Mouse (Mus musculus) 3T3-L1 (cell line): Measurements from ENCODE around the gene Klk1b27.
"Not testable (repeated sequence)": the region's sequence is repeated elsewhere in the genome, so short reads cannot be mapped to it uniquely, and the experiment has no call there.

Source experiments
- DNase-seq: peaks from one replicate; pipeline ENCODE4 v3.0.0-alpha.2; 2015; ENCODE audit warnings: low read depth, low spot score

The Klk1b27 gene

DNA sequence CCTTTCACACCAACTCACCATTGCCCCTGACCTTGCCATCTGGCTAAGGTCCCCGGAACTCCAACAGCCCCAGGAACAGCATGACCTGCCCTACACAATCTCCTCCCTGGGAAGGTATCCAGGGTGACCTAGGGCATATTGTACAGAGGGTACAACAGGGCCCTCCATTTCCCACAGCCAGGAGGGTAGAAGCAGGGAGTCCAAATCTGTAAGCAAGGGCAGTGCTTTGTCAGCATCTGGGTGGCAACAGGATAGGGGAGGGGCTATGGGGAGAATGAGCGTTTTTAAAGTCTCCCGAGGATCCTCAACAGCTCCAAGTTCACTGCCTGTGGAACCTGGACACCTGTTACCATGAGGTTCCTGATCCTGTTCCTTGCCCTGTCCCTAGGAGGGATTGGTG, at the start of gene Klk1b27:
Klk1b27 (plus strand) TSS at position 301 of the 400 bp plus-strand sequence.
- not testable (repeated sequence) for DNase-seq

GRCm38 (mm10) chr7:44004847-44005246, 47.2 kb upstream of the Klk1b27 start:
- DNase-seq, result no peak

- DNase-seq, result not testable (repeated sequence)
These were observed 40.2 kb upstream of the Klk1b27 start, which contains the start of gene Klk1b26 for GRCm38 (mm10) chr7:44011868-44012267. Klk1b26 (plus strand) TSS chr7:44012168.

DNA sequence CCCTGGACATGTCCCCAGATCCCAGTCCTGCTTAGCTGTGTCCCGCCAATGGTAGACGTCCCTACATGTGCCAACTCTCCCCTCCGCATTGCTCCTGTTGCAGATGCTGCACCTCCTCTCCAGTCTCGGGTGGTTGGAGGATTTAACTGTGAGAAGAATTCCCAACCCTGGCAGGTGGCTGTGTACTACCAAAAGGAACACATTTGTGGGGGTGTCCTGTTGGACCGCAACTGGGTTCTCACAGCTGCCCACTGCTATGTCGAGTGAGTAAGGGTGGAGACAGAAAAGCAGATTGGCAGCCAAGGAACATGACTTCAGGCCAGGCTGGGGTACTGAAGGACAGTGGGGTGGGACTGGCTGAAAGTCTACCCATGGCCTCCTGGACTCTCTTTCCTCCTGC, 37.4 kb upstream of the Klk1b27 start:
- DNase-seq, result not testable (repeated sequence)

DNA sequence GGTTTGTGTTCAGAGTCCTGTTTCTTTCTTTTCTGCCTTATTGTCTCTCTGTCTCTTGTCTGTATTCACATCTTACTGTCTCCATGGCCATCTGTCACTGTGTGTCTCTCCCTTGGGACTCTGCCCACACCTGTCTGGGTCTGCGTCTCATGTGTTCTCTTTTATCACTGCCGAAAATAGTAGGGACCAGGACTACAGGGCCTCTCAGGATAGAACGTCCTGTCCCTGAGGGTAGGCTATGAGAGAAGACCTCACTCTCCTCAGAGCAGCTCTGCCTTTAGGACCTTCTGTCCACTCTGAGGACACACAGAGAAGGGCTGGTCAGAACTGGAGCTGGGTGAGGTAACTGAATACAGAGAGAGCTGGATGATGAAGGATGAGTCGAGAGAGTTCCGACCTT, 37.0 kb upstream of the Klk1b27 start:
- no peak for DNase-seq

GRCm38 (mm10) chr7:44072117-44072516, 20.0 kb downstream of the Klk1b27 start:
- no peak for DNase-seq

GRCm38 (mm10) chr7:44077703-44078102, 25.6 kb downstream of the Klk1b27 start:
- no peak for DNase-seq

DNA sequence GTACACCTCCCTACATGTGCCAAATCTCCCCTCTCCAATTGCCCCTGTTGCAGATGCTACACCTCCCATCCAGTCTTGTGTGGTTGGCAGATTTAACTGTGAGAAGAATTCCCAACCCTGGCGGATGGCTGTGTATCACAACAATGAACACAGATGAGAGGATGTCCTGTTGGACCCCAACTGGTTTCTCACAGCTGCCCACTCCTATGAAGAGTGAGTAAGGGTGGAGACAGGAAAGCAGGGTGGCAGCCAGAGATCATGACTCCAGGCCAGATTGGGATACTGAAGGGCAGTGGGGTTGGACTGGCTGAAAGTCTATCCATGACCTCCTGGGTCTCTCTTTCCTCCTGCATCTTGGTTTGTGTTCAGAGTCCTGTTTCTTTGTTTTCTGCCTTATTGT, 44.0 kb downstream of the Klk1b27 start:
- no peak for DNase-seq

GRCm38 (mm10) chr7:44102028-44102427, 49.9 kb downstream of the Klk1b27 start, which contains the start of gene Klk1b21:
Klk1b21 (plus strand) TSS chr7:44102328.
- not testable (repeated sequence) for DNase-seq
